Comparison of ENCODE assay signal across 8 mouse cellular contexts in the genomic region with DNA sequence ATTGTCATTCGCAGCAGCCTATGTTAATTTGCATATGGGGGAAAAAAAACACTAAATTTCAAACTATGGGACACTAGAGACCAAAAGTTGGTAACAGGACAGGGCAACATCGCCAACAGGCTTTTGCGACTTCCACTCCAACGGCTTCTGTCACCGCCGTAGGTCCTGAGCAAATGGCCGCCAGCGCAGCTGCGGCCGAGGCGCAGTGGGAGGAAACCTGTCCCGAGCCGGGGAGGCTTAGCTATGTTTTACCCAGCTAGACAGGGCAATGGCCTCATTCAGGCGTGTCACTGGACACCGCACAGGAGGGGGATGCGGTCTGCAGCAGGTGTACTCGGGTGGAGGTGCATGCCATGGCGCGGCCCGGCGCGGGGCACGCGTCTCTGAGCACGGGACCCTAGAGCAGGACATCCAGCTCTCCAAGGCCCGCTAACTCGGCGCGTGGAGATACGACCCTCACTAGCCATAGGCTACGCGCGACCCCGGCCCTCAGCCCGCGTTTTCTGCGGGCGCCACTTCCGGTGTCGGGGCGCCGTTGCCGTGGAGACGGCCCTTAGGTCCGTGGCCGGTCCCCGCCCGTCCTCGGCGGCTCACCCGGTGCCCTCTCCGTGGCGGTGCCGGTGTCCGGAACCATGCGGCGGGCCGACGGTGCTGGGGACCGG. TPM values are rescaled to one million over a fixed set of nuclear protein-coding genes. Genes with fewer than 3 reads are reported as not detected.
DNase-seq lines count a peak whose midpoint lies in the region; ATAC-seq lines count a peak whose summit lies in the region.

No protein-coding gene starts in this region.

- peak; percentile 6; the same call in 1 of the 2 replicates for ATAC-seq in common myeloid progenitor, adult 5-6 weeks (replicated peaks; ENCODE audit: low read depth, poor library complexity, severe bottlenecking)
- peak; percentile 73 for ATAC-seq in liver, embryonic 16.5 days (ENCODE audit: low read depth)

- H3K27me3 ChIP-seq in hindbrain, embryonic 10.5 days (ENCODE audit: insufficient read depth, poor library complexity, severe bottlenecking): no peaks in the 10 kb centered on the region
- H3K27me3 ChIP-seq in liver, embryonic 16.5 days (ENCODE audit: control insufficient read depth, insufficient read depth, low read depth, low read length): no peaks in the 10 kb centered on the region

- DNase-seq in embryo, embryonic 10 days (ENCODE audit: low spot score): peak; percentile 86
- no peak for DNase-seq in embryo, embryonic 9.5 days (ENCODE audit: extremely low spot score)
- peak; percentile 64 for DNase-seq in 416B (ENCODE audit: low read depth)
- DNase-seq in hindbrain, embryonic 10.5 days (ENCODE audit: low spot score): peak; percentile 84
- peak; percentile 50 for DNase-seq in retina, adult 2 months (ENCODE audit: low read depth, low spot score)
- DNase-seq in spleen, postnatal 4 days (ENCODE audit: low spot score in 2 of 2): no peak

- H3K27ac ChIP-seq in hindbrain, embryonic 10.5 days: peak overlapping the region; percentile 99
- peak overlapping the region; percentile 85 for H3K27ac ChIP-seq in liver, embryonic 16.5 days (ENCODE audit: low read length)

- H3K4me2 ChIP-seq in liver, embryonic 16.5 days (ENCODE audit: low read depth, low read length): peak overlapping the region; percentile 95

- H3K4me1 ChIP-seq in hindbrain, embryonic 10.5 days (replicated peaks): peaks cover 35% of the 10 kb centered on the region
- peaks cover 33% of the 10 kb centered on the region for H3K4me1 ChIP-seq in liver, embryonic 16.5 days (ENCODE audit: control insufficient read depth, low read depth, low read length)

- H3K9me3 ChIP-seq in hindbrain, embryonic 10.5 days: no peaks in the 10 kb centered on the region
- no peaks in the 10 kb centered on the region for H3K9me3 ChIP-seq in liver, embryonic 16.5 days (replicated peaks; ENCODE audit: control insufficient read depth, low read length)

- H3K9ac ChIP-seq in liver, embryonic 16.5 days (ENCODE audit: low read depth, low read length): peak overlapping the region; percentile 86

- peaks cover 25% of the 10 kb centered on the region for H3K36me3 ChIP-seq in hindbrain, embryonic 10.5 days
- no peaks in the 10 kb centered on the region for H3K36me3 ChIP-seq in liver, embryonic 16.5 days (ENCODE audit: control insufficient read depth, insufficient read depth)

- H3K4me3 ChIP-seq in hindbrain, embryonic 10.5 days: peak overlapping the region; percentile 84
- peak overlapping the region; percentile 88 for H3K4me3 ChIP-seq in liver, embryonic 16.5 days (ENCODE audit: low read depth, low read length)

- under 1% methylated on average over 60 of the region's 60 CpGs for WGBS in hindbrain, embryonic 10.5 days
- WGBS in liver, embryonic 16.5 days (ENCODE audit: insufficient replicate concordance): under 1% methylated on average over 60 of the region's 60 CpGs

RNA-seq across cellular contexts. Expression of gene Nacc2, which starts 16.7 kb away (rescaled TPM):
- total RNA-seq in common myeloid progenitor, adult 5-6 weeks (2017): 0.87 and 4.1 TPM in 2 replicates
- polyA plus RNA-seq in hindbrain, embryonic 10.5 days (2016; fragmentation: Nextera tagmentation; extraction: Ambion mirVana): 6.2 and 8.4 TPM in 2 replicates
- 3.9 and 6.4 TPM in 2 replicates for polyA plus RNA-seq in liver, embryonic 16.5 days (2015; fragmentation: Nextera tagmentation; extraction: Ambion mirVana)

Comparison
In these comparisons a context has a peak if more than half of its experiments do, and no peak if none do; other contexts are left out.
1. DNase-seq: peak in embryo, embryonic 10 days (single experiment), 416B (single experiment), hindbrain, embryonic 10.5 days (single experiment) and retina, adult 2 months (single experiment); none in embryo, embryonic 9.5 days (single experiment) and spleen, postnatal 4 days (0 of 2).